Mouse (Mus musculus): ENCODE data around the gene Hao1. TPM values are rescaled to one million over a fixed set of nuclear protein-coding genes. Genes with fewer than 3 reads are reported as not detected.

The Hao1 gene
- polyA plus RNA-seq, 1 experiment from 2014 or later = 0.38 TPM

GRCm38 (mm10) chr2:134527419-134528114 lies 26.6 kb downstream of the Hao1 start:
- peak; percentile 21; the same call in 1 of the 2 replicates for ATAC-seq (ENCODE audit: low FRiP score, low TSS enrichment)

GRCm38 (mm10) chr2:134518042-134518441 lies 36.1 kb downstream of the Hao1 start:
- H3K9ac ChIP-seq (ENCODE audit: low read length) = no peak overlapping the region
- no peaks in the 10 kb centered on the region for H3K36me3 ChIP-seq (ENCODE audit: control insufficient read depth, insufficient read depth, low read length)
- DNase-seq (ENCODE audit: low spot score) (no peak), ATAC-seq (ENCODE audit: low FRiP score, low TSS enrichment) (no peak)
- no peak for TF ChIP-seq CTCF (IDR thresholded peaks at IDR 0.05; ENCODE audit: low read depth)
- TF ChIP-seq EP300 (optimal IDR thresholded peaks at IDR 0.05) = no peak
- no peaks in the 10 kb centered on the region for H3K9me3 ChIP-seq (ENCODE audit: control insufficient read depth, low read length)
- no peaks in the 10 kb centered on the region for H3K4me1 ChIP-seq (replicated peaks; ENCODE audit: control insufficient read depth, insufficient read depth)
- H3K4me2 ChIP-seq (replicated peaks; ENCODE audit: low read depth) = no peak overlapping the region
- H3K27me3 ChIP-seq (ENCODE audit: control insufficient read depth, insufficient read depth, low read length) = no peaks in the 10 kb centered on the region
- no peak overlapping the region for H3K4me3 ChIP-seq (ENCODE audit: low read depth, low read length)
- H3K27ac ChIP-seq (replicated peaks) = no peak overlapping the region

More at GRCm38 (mm10) chr2:134527419-134528114, 26.6 kb downstream of the Hao1 start:
- H3K9me3 ChIP-seq (ENCODE audit: control insufficient read depth, low read length) = no peaks in the 10 kb centered on the region
- H3K4me1 ChIP-seq (replicated peaks; ENCODE audit: control insufficient read depth, insufficient read depth) = no peaks in the 10 kb centered on the region
- no peaks in the 10 kb centered on the region for H3K36me3 ChIP-seq (ENCODE audit: control insufficient read depth, insufficient read depth, low read length)
- no peaks in the 10 kb centered on the region for H3K27me3 ChIP-seq (ENCODE audit: control insufficient read depth, insufficient read depth, low read length)
- no peak overlapping the region for H3K4me3 ChIP-seq (ENCODE audit: low read depth, low read length)
- DNase-seq (ENCODE audit: low spot score) = peak; percentile 13
- 49% methylated on average over 11 of the region's 11 CpGs for WGBS
- 0 out of 2 replicates have a peak overlapping the region, but pooled peaks have one; percentile 8 for H3K4me2 ChIP-seq (replicated peaks; ENCODE audit: low read depth)
- 0 out of 2 replicates have a peak overlapping the region, but pooled peaks have one; percentile 9 for H3K9ac ChIP-seq (ENCODE audit: low read length)
- TF ChIP-seq CTCF (IDR thresholded peaks at IDR 0.05; ENCODE audit: low read depth) (no peak), EP300 (optimal IDR thresholded peaks at IDR 0.05) (no peak)
- H3K27ac ChIP-seq (replicated peaks) = no peak overlapping the region

- TF ChIP-seq EP300 (optimal IDR thresholded peaks at IDR 0.05) (no peak), CTCF (IDR thresholded peaks at IDR 0.05; ENCODE audit: low read depth) (no peak)
- ATAC-seq (ENCODE audit: low FRiP score, low TSS enrichment) = no peak
- H3K27me3 ChIP-seq (ENCODE audit: control insufficient read depth, insufficient read depth, low read length) = no peaks in the 10 kb centered on the region
Observed at GRCm38 (mm10) chr2:134499777-134500176, 54.4 kb downstream of the Hao1 start.

GRCm38 (mm10) chr2:134498450-134498849 lies 55.7 kb downstream of the Hao1 start:
- Histone ChIP-seq H3K4me1 (replicated peaks; ENCODE audit: control insufficient read depth, insufficient read depth) (no peaks in the 10 kb centered on the region), H3K27me3 (ENCODE audit: control insufficient read depth, insufficient read depth, low read length) (no peaks in the 10 kb centered on the region), H3K36me3 (ENCODE audit: control insufficient read depth, insufficient read depth, low read length) (no peaks in the 10 kb centered on the region), H3K9ac (ENCODE audit: low read length) (no peak overlapping the region), H3K9me3 (ENCODE audit: control insufficient read depth, low read length) (no peaks in the 10 kb centered on the region), H3K4me3 (ENCODE audit: low read depth, low read length) (no peak overlapping the region), H3K27ac (replicated peaks) (no peak overlapping the region), H3K4me2 (replicated peaks; ENCODE audit: low read depth) (no peak overlapping the region)
- DNase-seq (ENCODE audit: low spot score) (no peak), ATAC-seq (ENCODE audit: low FRiP score, low TSS enrichment) (no peak)
- WGBS = 58% methylated on average over 7 of the region's 7 CpGs
- TF ChIP-seq EP300 (optimal IDR thresholded peaks at IDR 0.05) (no peak), CTCF (IDR thresholded peaks at IDR 0.05; ENCODE audit: low read depth) (no peak)

More at GRCm38 (mm10) chr2:134499777-134500176, 54.4 kb downstream of the Hao1 start:
- DNase-seq (ENCODE audit: low spot score) = no peak
- H3K27ac ChIP-seq (replicated peaks) = no peak overlapping the region
- H3K4me3 ChIP-seq (ENCODE audit: low read depth, low read length) = no peak overlapping the region
- no peaks in the 10 kb centered on the region for H3K9me3 ChIP-seq (ENCODE audit: control insufficient read depth, low read length)
- no peak overlapping the region for H3K9ac ChIP-seq (ENCODE audit: low read length)
- H3K4me1 ChIP-seq (replicated peaks; ENCODE audit: control insufficient read depth, insufficient read depth) = no peaks in the 10 kb centered on the region
- WGBS = 79% methylated on average over 3 of the region's 3 CpGs
- H3K36me3 ChIP-seq (ENCODE audit: control insufficient read depth, insufficient read depth, low read length) = no peaks in the 10 kb centered on the region
- H3K4me2 ChIP-seq (replicated peaks; ENCODE audit: low read depth) = no peak overlapping the region

GRCm38 (mm10) chr2:134488671-134489070 lies 65.5 kb downstream of the Hao1 start:
- no peaks in the 10 kb centered on the region for H3K36me3 ChIP-seq (ENCODE audit: control insufficient read depth, insufficient read depth, low read length)
- H3K9ac ChIP-seq (ENCODE audit: low read length) = no peak overlapping the region
- H3K27ac ChIP-seq (replicated peaks) = no peak overlapping the region
- H3K4me3 ChIP-seq (ENCODE audit: low read depth, low read length) = no peak overlapping the region
- WGBS = 89% methylated on average over 6 of the region's 6 CpGs
- no peaks in the 10 kb centered on the region for H3K9me3 ChIP-seq (ENCODE audit: control insufficient read depth, low read length)
- TF ChIP-seq CTCF (IDR thresholded peaks at IDR 0.05; ENCODE audit: low read depth) = no peak
- TF ChIP-seq EP300 (optimal IDR thresholded peaks at IDR 0.05) = no peak
- H3K27me3 ChIP-seq (ENCODE audit: control insufficient read depth, insufficient read depth, low read length) = no peaks in the 10 kb centered on the region
- H3K4me1 ChIP-seq (replicated peaks; ENCODE audit: control insufficient read depth, insufficient read depth) = no peaks in the 10 kb centered on the region
- DNase-seq (ENCODE audit: low spot score) (no peak), ATAC-seq (ENCODE audit: low FRiP score, low TSS enrichment) (no peak)
- no peak overlapping the region for H3K4me2 ChIP-seq (replicated peaks; ENCODE audit: low read depth)

GRCm38 (mm10) chr2:134486055-134486834 lies 67.9 kb downstream of the Hao1 start:
- Histone ChIP-seq H3K9ac (ENCODE audit: low read length) (no peak overlapping the region), H3K4me3 (ENCODE audit: low read depth, low read length) (no peak overlapping the region), H3K27me3 (ENCODE audit: control insufficient read depth, insufficient read depth, low read length) (no peaks in the 10 kb centered on the region), H3K27ac (replicated peaks) (no peak overlapping the region), H3K9me3 (ENCODE audit: control insufficient read depth, low read length) (no peaks in the 10 kb centered on the region), H3K36me3 (ENCODE audit: control insufficient read depth, insufficient read depth, low read length) (no peaks in the 10 kb centered on the region), H3K4me2 (replicated peaks; ENCODE audit: low read depth) (no peak overlapping the region), H3K4me1 (replicated peaks; ENCODE audit: control insufficient read depth, insufficient read depth) (no peaks in the 10 kb centered on the region)
- WGBS = 25% methylated on average over 11 of the region's 11 CpGs
- TF ChIP-seq CTCF (IDR thresholded peaks at IDR 0.05; ENCODE audit: low read depth) = no peak
- TF ChIP-seq EP300 (optimal IDR thresholded peaks at IDR 0.05) = no peak
- DNase-seq (ENCODE audit: low spot score) = no peak
- no peak for ATAC-seq (ENCODE audit: low FRiP score, low TSS enrichment)
